Mouse (Mus musculus): ENCODE measurements around the gene Naa25. TPM values are rescaled to one million over a fixed set of nuclear protein-coding genes. Genes with fewer than 3 reads are reported as not detected.

Naa25 gene
- 1 to 10 TPM; 1.5 to 3.5 TPM for polyA plus RNA-seq (2012; fragmentation: generic; extraction: Trizol)

DNA sequence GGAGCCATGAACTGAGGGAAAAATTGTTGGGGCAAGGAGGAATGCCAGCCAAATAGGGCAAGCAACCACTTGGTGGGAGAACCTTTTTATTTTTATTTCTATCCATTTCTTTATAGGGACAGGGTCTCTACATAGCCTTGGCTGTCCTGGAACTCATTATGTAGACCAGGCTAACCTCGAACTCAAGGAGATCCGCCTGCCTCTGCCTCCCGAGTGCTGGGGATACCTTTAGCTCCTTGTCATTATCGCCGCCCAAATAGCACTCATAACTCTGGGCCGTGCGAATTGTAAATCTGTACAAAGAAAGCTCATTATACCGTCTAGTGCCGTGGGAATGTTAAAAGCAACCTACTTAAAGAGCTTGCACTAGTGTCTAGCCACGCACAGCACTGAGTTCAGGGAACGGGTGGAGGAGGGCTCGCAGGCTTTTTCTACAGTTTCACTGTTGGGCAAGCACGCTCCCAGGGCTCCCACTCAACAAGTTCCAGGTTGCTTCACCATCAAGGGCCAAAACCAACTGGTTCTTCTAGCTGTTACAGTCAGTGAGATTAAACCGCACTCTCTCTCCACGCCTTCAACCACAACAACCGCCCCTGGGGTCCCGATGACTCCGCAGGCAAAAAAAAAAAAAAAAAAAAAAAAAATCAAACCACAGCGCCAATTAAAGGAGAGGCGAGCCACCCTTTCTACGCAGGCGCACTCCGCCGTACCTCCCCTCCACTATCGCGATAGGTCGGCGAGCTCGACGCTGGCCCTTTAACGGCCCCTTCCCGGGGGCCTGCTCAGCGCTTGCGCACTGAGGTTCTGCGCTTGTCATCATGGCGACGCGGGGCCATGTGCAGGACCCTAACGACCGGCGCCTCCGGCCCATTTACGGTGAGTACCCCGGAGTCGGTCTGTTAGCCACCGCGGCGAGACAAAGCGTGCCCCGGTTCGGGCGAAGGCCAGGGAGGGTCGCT, at the start of gene Naa25:
Gene Naa25 (plus strand): TSS at position 750 of the 959 bp plus-strand sequence.

DNA sequence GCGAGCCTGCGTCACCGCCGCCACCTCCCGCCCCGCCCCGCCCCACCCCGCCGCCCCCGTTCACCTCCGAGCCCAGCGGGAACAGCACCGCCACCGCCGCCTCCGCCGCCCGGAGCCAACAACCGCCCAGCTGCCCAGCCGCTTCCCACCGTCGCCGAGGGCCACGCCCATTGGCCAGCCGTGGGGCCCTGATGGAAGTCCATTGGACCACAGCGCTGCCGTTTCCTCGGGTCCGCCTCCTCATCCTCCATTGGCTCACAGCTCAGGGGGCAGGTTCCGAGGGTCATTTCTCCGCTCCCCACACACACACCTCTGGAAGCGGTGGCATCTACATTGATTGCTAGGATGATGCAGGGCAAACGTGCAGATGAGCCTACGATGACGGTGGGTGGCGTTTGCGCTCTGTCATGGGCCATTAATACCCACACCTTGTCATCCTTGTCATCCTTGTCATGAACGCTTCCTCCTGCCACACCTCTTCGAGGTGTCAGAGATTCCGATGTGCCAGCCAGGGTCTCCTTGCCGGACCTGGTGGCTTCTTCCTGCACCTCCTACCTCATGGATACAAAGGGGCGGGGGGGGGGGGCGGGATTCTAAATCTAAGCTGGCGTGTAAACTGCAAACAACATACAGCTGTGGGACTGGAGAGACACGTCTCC, 12.1 kb upstream of the Naa25 start, which contains the start of gene Trafd1:
Gene Trafd1 (minus strand): TSS at position 172 of the 659 bp plus-strand sequence.

DNA sequence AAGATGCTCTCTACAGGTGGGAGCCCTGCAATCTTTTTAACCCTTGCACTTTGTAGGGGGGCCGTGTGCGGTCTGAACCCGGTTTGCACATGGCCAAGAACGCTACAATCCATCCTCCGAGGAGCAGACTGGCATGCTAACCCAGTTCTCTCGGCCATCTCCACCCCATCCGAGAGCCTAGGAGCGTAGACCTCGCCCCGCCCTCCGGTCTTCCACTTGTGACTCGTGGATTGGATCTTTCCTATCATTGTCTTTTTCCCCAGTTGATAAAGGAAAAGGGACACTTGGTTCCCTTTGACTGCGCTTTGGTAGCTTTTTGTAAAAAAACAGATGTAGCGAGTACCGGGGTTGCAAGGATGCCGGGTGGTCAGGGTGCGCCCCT, 53.9 kb downstream of the Naa25 start, which contains the start of gene Tmem116:
Gene Tmem116 (plus strand): TSS at position 250 of the 382 bp plus-strand sequence.

DNA sequence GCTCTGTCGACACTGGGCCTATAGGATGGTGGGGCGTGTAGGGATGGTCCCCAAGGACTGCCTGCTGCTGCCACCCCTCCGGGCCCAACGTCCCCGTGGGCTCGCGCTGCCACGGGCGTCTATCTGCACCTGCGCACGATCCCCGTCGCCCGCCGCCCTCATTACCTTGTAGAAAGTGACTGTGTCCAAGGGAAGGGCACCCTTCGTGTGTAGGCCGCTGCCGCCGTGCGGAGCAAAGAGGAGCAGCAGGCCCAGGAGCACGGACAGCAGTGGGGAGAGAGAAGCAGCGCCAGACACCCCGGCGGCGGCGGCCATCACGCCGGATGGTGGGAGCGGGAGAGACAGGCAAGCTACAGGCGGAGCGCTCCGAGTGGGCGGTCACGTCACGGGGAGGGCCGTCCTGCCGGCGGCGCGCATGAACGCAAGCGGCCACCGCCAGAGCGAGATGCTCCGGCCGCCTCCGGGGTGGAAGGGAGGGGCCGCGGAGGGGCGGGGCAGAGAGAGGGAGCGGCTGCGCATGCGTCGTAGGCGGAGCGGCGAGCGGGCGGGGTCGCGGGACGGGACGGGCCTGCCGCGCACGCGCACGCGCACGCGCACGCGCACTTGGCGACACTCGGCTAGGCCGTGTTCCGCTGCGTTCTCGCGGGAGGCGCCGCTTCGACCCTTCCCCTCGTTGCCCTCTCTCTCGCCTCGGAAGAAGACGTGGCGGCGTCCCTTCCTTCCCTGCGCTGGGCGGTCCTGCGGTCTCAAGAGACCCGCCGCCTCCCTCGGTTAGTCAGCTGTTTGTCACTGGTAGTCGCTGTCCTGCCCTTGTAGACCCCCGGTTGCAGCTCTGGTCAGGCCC, 54.5 kb downstream of the Naa25 start, which contains the start of gene Erp29:
Gene Erp29 (minus strand): TSS at position 481 of the 844 bp plus-strand sequence.

Other genes starting within 250 kb of the Naa25 start
- 10 to 100 TPM in 1 of 2 experiments, 1 to 10 TPM in 1; 9.1 to 47.4 TPM for gene Ptpn11, start 206.5 kb upstream of the Naa25 start, polyA plus RNA-seq (2012; fragmentation: generic; extraction: Trizol)
- gene Rpl6, start 193.5 kb upstream of the Naa25 start, polyA plus RNA-seq (2012; fragmentation: generic; extraction: Trizol) = 1,000 to 10,000 TPM; 1,587 to 2,633 TPM
- gene Hectd4, start 177.7 kb upstream of the Naa25 start, polyA plus RNA-seq (2012; fragmentation: generic; extraction: Trizol) = 1 to 10 TPM in 1 of 2 experiments, under 1 TPM in 1; 0.47 to 5.2 TPM
- gene Trafd1, start 12.3 kb upstream of the Naa25 start, polyA plus RNA-seq (2012; fragmentation: generic; extraction: Trizol) = 10 to 100 TPM; 14.4 to 89.1 TPM
- gene Tmem116, start 54.0 kb downstream of the Naa25 start, polyA plus RNA-seq (2012; fragmentation: generic; extraction: Trizol) = 1 to 10 TPM in 1 of 2 experiments, under 1 TPM in 1; 0.13 to 1.3 TPM
- 100 to 1,000 TPM; 104 to 121 TPM for gene Erp29, start 54.6 kb downstream of the Naa25 start, polyA plus RNA-seq (2012; fragmentation: generic; extraction: Trizol)
- gene Adam1b, start 105.5 kb downstream of the Naa25 start, polyA plus RNA-seq (2012; fragmentation: generic; extraction: Trizol) = not detected
- 1 to 10 TPM in 1 of 2 experiments, under 1 TPM in 1; 0.01 to 2.1 TPM for gene Adam1a, start 147.5 kb downstream of the Naa25 start, polyA plus RNA-seq (2012; fragmentation: generic; extraction: Trizol)
- gene Gm42878, start 147.5 kb downstream of the Naa25 start, polyA plus RNA-seq (2012; fragmentation: generic; extraction: Trizol) = under 1 TPM; 0.02 to 0.05 TPM
- 10 to 100 TPM; 24.6 to 47.2 TPM for gene Mapkapk5, start 148.0 kb downstream of the Naa25 start, polyA plus RNA-seq (2012; fragmentation: generic; extraction: Trizol)
- gene Aldh2, start 195.9 kb downstream of the Naa25 start, polyA plus RNA-seq (2012; fragmentation: generic; extraction: Trizol) = 100 to 1,000 TPM; 128 to 457 TPM
- 1 to 10 TPM in 1 of 2 experiments, under 1 TPM in 1; 0.57 to 4.9 TPM for gene Acad12, start 221.0 kb downstream of the Naa25 start, polyA plus RNA-seq (2012; fragmentation: generic; extraction: Trizol)